Mouse (Mus musculus) spleen, postnatal 36 days (tissue): ENCODE measurements around the gene Epb41l5.

Experiments
- DNase-seq, 2 experiments: peaks; one replicate each; pipeline ENCODE4 v3.0.0; 2022; ENCODE audit warnings: low spot score in 2 of 2, mixed read lengths in 1 of 2

The Epb41l5 gene

DNA sequence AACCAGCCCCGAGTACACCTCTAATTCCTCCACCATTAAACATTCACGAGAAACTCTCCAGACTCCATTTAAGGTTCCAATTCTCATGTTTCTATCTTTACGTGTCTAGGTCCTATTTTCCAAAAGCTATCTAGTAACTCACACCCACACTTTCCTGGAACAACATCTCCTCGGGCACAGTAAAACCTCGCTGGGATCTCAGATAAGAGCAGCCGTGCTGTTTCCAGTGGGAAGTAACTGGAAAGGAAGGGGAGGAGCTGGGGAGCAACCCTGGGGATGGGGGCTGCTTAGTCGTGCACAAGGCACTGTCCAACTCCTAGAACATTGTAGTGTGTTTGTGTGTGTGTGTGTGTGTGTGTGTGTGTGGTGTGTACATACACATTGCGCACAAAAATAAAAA lies 146.9 kb downstream of the Epb41l5 start:
- no peak for DNase-seq

DNA sequence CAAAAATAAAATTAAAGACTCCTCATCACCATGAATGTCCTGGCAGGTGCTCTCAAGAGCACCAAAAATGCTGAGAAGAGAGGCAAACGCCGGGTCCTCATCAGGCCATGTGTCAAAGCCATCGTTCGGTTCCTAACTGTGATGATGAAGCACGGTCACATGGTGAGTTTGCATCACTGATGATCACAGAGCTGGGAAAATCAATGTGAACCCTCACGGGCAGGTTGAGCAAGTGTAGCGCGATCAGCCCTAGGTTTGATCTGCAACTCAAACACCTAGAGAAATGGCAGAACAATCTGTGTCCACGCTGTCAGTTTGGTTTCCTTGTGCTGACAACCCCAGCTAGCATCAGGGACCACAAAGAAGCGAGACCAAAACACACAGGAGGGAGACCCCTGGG lies 149.3 kb downstream of the Epb41l5 start:
- no peak for DNase-seq

DNA sequence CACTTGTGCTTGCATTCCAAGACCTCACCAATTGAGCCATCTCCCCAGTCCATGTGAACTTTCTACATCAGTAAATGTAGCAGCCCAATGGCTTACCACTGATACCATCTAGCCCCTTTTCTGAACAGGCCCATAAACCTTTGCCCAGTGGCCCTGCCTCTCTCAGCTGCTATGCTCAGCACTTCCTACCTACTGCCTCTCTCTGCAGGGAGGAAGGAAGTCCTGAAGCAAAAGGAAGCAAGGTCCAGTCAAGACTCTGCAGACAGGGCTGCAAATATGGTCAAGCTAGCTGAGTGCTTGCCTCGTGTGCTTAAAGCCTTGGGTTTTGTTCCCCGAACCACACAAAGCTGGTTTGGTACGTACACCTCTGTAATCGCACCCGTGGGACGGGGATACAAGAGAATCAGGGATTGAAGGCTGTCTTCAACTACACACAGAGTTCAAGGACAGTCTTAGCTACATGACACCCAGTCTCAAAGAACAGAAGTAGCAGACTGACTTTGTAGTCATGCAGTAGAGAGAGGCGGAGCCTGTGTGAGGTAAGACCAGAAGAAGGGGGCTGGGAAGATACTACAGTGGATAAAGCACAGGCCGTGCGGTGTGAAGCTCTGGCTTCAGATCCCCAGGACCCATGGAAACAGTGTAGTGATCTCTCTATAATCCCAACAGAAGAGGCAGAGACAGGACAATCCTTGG lies 150.1 kb downstream of the Epb41l5 start:
- no peak for DNase-seq

DNA sequence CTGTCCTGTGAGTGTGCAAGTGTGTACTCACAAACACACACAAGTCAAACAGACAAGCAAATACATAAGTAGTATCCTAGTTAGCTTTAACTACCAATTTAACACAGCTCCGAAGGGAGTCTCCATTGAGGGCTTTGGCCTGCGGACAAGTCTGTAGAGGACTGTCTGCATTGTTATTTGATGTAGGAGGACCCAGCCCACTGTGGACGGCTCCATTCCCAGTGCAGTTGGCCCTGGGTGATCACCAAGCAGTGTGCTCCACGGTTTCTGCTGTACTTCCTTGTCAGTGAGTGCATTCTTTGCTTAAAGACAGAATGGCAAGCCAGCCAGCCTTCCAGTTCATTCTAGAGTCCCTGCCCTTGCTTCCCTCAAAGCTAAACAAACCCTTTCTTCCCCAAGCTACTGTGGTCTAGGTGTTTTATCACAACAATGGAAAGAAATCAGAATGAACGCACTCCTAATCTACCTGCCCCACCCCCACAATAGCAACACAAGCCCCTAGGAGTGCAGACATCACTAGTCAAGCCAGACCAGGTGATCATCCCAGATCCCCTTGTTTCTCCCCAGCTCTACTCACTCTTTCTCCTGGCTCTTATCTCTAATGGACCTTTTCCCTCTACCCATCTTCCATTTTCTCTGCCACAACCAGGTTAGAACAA lies 151.3 kb downstream of the Epb41l5 start:
- no peak for DNase-seq

- no peak for DNase-seq
Observed at GRCm38 (mm10) chr1:119495396-119495775, 153.4 kb downstream of the Epb41l5 start.
